Mouse (Mus musculus): Measurements from ENCODE around the gene Vps26a. TPM values are rescaled to one million over a fixed set of nuclear protein-coding genes. Genes with fewer than 3 reads are reported as not detected.
"Not testable (repeated sequence)": the region's sequence is repeated elsewhere in the genome, so short reads cannot be mapped to it uniquely, and the experiment has no call there.

Gene Vps26a
- polyA plus RNA-seq, 1 experiment from 2014 or later: 81.8 TPM

DNA sequence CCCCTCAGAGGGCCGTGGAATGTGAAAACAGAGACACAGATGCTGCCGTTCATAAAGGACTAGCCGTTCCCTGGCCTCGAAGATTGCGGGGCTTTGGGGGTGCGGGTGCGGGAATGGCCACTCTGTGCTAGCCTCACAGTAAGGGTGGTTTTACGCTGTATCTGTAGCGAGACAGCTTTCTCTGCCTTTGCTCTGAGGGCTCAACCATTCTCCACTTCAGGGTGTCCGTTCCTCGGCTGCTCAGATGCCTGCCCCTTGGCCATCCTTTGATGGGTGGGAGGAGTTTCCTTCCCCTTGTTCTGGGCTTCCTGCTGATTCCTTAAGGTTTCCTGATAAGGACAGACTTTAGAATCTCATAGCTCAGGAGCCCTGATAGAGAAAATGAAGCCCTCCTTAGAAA lies 21.9 kb upstream of the Vps26a start:
- WGBS: 7% methylated on average over 11 of the region's 11 CpGs
- Histone ChIP-seq H3K27ac (no peak overlapping the region), H3K27me3 (replicated peaks) (no peaks in the 10 kb centered on the region; the same call in 1 of the 2 replicates), H3K4me3 (no peak overlapping the region; the same call in 1 of the 2 replicates), H3K36me3 (no peaks in the 10 kb centered on the region), H3K9me3 (no peaks in the 10 kb centered on the region), H3K4me1 (no peaks in the 10 kb centered on the region), H3K9ac (no peak overlapping the region), H3K4me2 (replicated peaks) (peak overlapping the region; percentile 54)
- no peak for ATAC-seq (ENCODE audit: low FRiP score, low read depth)

DNA sequence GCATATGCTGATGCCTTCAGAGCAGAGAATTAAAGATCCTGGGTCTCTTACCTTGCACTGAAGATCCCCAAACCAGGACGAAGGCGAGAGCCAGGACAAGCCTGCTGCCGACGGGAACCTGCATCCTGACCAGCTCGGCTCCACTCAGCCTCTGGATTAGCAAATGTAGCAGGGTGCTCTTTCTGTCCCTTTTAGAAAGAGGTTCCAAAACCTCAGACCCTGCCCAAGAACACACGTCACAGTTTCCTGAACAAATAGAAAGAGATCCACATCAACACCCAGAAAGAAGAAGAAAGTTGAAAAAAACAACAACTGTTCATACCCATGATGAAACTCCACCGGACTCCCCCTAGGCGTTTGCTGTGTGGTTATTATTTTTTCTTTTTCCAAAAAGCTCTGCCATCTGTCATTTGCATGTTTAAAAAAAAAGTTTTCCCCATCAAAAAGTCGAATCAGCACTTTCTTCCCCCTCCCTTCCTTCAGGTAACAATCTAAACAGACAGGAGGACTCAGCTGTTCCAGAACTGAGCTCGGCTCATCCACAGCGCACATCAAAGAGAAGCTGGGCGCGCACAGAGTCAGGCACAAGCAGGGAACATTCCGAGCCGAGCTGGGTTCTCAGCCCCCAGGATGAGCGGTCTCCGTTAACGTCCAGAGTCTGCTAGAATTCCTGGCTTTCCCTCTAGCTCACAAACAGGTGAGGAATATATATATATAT lies 21.1 kb upstream of the Vps26a start:
- peak overlapping the region; percentile 54 for H3K4me2 ChIP-seq (replicated peaks)
- H3K4me3 ChIP-seq: no peak overlapping the region
- no peak overlapping the region for H3K27ac ChIP-seq
- WGBS: 16% methylated on average over 18 of the region's 18 CpGs
- H3K9me3 ChIP-seq: no peaks in the 10 kb centered on the region
- H3K36me3 ChIP-seq: no peaks in the 10 kb centered on the region
- no peak overlapping the region for H3K9ac ChIP-seq
- no peaks in the 10 kb centered on the region; the same call in 1 of the 2 replicates for H3K27me3 ChIP-seq (replicated peaks)
- H3K4me1 ChIP-seq: no peaks in the 10 kb centered on the region
- no peak for ATAC-seq (ENCODE audit: low FRiP score, low read depth)

DNA sequence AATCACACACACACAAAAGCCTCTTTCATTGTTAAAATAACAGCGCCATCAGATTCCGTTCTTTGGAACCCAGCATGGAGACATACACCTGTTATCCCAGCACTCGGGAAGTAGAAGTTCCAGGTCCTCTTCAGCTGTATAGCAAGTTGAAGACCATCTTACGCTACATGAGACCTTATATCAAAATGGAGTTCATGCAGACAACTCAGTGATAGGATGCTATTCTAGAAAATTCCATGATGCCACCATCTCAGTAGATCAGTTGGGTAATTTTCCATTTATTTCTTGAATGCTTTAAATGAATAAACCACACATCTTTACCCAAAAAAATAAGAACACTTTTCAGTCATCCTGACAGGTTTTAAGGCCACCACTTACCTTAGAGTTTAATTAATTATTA lies 20.5 kb upstream of the Vps26a start:
- Histone ChIP-seq H3K27ac (no peak overlapping the region), H3K9me3 (no peaks in the 10 kb centered on the region), H3K27me3 (replicated peaks) (no peaks in the 10 kb centered on the region; the same call in 1 of the 2 replicates), H3K4me3 (no peak overlapping the region), H3K36me3 (no peaks in the 10 kb centered on the region), H3K4me2 (replicated peaks) (no peak overlapping the region), H3K4me1 (no peaks in the 10 kb centered on the region), H3K9ac (no peak overlapping the region)
- no peak for ATAC-seq (ENCODE audit: low FRiP score, low read depth)
- WGBS: 91% methylated on average over 4 of the region's 4 CpGs

- no peaks in the 10 kb centered on the region for H3K36me3 ChIP-seq
- no peak overlapping the region for H3K27ac ChIP-seq
- H3K4me2 ChIP-seq (replicated peaks): no peak overlapping the region
- 88% methylated on average over 17 of the region's 17 CpGs for WGBS
- ATAC-seq (ENCODE audit: low FRiP score, low read depth): no peak
- no peaks in the 10 kb centered on the region for H3K9me3 ChIP-seq
- H3K4me1 ChIP-seq: no peaks in the 10 kb centered on the region
- no peak overlapping the region for H3K9ac ChIP-seq
- no peak overlapping the region for H3K4me3 ChIP-seq
- H3K27me3 ChIP-seq (replicated peaks): no peaks in the 10 kb centered on the region; the same call in 1 of the 2 replicates
These were observed 19.5 kb upstream of the Vps26a start for GRCm38 (mm10) chr10:62506019-62506556.

DNA sequence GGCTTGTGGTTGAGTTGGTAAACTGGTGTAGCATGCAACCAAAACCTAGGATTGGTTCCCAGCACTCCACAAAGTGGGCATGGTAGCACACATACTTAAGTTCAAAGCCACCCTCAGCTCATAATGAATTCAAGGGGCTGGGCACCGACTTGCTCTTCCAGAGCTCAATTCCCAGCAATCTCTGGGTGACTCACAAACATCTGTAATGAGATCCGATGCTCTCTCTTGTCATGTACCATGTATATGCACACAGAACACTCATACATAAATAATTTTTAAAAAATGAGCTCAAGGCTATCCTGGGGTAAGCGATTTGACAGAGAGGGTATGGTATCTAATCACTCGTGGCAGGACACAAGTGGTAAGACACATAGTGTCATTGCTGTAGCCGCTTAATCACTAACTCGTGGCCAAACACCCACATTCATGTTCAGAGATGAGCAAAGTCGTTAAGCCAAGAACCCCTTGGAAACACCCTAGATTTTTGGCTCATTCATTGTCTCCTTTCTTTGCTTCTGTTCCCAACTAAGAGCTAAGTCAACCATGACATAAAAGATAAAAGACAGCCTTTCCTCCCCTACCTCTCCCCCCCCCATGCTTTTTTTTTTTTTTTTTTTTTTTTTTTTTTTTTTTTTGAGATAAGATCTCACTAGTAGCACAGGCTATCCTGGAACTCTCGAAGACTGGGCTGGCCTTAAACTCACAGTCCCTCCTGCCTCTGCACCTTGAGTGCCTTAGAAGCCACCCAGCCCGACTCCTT lies 18.8 kb upstream of the Vps26a start:
- WGBS: 85% methylated on average over 9 of the region's 9 CpGs

DNA sequence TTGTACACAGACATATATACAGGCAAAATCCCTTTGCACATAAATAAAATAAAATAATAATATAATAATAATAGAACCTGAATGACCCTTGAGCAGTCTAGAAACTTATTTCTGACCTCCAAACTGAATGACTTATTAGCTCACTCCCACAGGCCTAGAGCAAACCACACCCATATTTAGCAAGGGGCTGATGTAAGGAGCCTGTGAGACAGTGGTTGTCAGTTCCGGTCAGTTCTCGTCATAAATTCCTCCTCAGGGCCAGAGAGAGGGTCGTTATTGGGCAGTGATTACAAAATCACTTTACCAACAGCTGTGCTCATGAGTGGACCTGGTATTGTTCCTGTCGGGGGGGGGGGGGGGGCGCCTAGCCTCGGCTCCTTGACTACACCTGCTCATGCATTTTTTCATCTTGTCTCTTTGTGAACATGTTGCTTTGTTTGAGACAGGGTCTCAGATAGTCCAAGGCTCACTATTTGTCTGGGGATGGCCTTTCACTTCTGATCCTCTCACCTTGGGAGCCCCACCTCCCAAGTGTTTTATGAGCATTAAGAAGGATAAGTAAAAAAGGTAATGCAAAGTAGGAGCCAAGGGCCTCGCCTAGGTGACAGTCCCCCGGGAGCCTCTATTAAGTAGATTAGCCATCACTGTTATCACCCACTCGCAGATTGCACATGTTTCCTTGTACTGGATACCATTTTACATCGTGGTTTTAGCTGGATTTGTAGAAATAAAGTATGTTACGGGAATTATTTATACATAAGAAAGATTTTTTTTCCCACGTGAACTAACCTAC lies 17.4 kb upstream of the Vps26a start:
- H3K27me3 ChIP-seq (replicated peaks): no peaks in the 10 kb centered on the region; the same call in 1 of the 2 replicates
- no peak overlapping the region for H3K4me3 ChIP-seq
- 67% methylated on average over 12 of the region's 12 CpGs for WGBS
- H3K4me1 ChIP-seq: no peaks in the 10 kb centered on the region
- no peaks in the 10 kb centered on the region for H3K9me3 ChIP-seq
- no peak for ATAC-seq (ENCODE audit: low FRiP score, low read depth)
- no peak overlapping the region for H3K4me2 ChIP-seq (replicated peaks)
- H3K27ac ChIP-seq: no peak overlapping the region
- no peak overlapping the region for H3K9ac ChIP-seq
- H3K36me3 ChIP-seq: no peaks in the 10 kb centered on the region

More for the DNA sequence above, 18.8 kb upstream of the Vps26a start:
- H3K27me3 ChIP-seq (replicated peaks): no peaks in the 10 kb centered on the region; the same call in 1 of the 2 replicates
- H3K9me3 ChIP-seq: no peaks in the 10 kb centered on the region
- H3K36me3 ChIP-seq: no peaks in the 10 kb centered on the region
- H3K4me1 ChIP-seq: no peaks in the 10 kb centered on the region
- H3K4me3 ChIP-seq: no peak overlapping the region
- H3K9ac ChIP-seq: no peak overlapping the region
- no peak for ATAC-seq (ENCODE audit: low FRiP score, low read depth)
- no peak overlapping the region for H3K4me2 ChIP-seq (replicated peaks)
- no peak overlapping the region for H3K27ac ChIP-seq

- H3K9ac ChIP-seq: no peak overlapping the region
- no peak for ATAC-seq (ENCODE audit: low FRiP score, low read depth)
- no peaks in the 10 kb centered on the region; the same call in 1 of the 2 replicates for H3K27me3 ChIP-seq (replicated peaks)
- WGBS: 83% methylated on average over 4 of the region's 4 CpGs
- H3K4me1 ChIP-seq: no peaks in the 10 kb centered on the region
- no peak overlapping the region for H3K4me2 ChIP-seq (replicated peaks)
- no peak overlapping the region for H3K27ac ChIP-seq
- no peaks in the 10 kb centered on the region for H3K36me3 ChIP-seq
- H3K4me3 ChIP-seq: no peak overlapping the region
- H3K9me3 ChIP-seq: no peaks in the 10 kb centered on the region
These were observed 16.7 kb upstream of the Vps26a start for GRCm38 (mm10) chr10:62503353-62503752.

DNA sequence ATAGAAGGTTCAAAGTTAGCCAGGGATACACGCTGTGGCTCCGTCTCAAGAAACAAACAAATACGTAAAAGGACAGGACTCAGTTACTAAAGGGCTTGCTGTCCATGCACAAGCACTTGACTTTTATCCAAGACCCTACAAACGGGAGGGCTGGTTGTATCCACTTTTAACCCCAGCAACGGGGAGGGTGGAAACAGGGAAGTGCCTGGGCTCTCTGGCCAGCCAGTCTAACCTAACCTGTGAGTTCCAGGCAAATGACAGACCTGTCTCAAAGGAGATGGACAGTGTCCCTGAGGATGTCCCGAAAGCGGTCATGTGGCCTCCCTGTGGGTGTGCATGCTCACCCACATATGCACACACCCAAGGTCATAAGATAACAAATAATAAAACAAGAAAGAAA lies 15.3 kb upstream of the Vps26a start:
- Histone ChIP-seq H3K27ac (no peak overlapping the region), H3K4me1 (no peaks in the 10 kb centered on the region), H3K27me3 (replicated peaks) (no peaks in the 10 kb centered on the region), H3K4me3 (no peak overlapping the region), H3K4me2 (replicated peaks) (no peak overlapping the region), H3K9ac (no peak overlapping the region), H3K9me3 (no peaks in the 10 kb centered on the region), H3K36me3 (no peaks in the 10 kb centered on the region)
- ATAC-seq (ENCODE audit: low FRiP score, low read depth): no peak
- WGBS: 81% methylated on average over 7 of the region's 7 CpGs

DNA sequence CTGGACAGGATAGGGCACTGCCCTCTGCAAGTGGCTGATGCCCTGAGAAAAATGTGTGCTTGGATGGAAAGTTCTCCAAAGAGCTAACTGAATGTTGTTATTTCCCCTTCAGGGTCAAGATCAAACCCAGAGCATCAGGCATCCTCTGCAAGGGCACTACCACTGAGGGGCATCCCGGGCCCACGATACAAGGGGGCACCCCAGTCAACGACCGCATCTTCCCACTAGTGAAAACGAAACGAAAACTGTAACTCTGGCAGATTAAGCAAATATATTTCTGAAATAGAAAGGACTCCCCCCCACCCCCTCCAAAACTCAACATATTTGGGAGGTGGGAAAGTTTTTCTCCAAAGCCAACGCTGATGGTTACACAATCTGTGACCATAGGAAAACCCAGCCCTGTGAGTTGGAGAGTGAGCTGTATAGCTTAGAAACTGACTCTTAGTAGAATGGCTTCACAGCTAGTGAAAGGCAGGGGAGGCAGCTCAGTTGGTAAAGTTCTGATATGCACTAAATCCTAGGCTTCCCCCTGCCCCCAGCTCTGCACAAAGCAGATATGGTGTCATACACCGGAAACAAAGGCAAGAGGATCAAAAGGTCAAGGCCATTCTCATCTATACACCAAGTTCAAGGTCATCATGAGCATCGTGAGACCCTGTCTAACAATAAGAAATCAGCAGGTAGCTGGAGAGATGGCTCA lies 14.5 kb upstream of the Vps26a start:
- H3K9me3 ChIP-seq: no peaks in the 10 kb centered on the region
- no peak overlapping the region for H3K9ac ChIP-seq
- H3K36me3 ChIP-seq: no peaks in the 10 kb centered on the region
- no peak for ATAC-seq (ENCODE audit: low FRiP score, low read depth)
- no peaks in the 10 kb centered on the region for H3K4me1 ChIP-seq
- WGBS: 89% methylated on average over 9 of the region's 9 CpGs
- no peak overlapping the region for H3K4me3 ChIP-seq
- H3K27me3 ChIP-seq (replicated peaks): no peaks in the 10 kb centered on the region
- no peak overlapping the region for H3K4me2 ChIP-seq (replicated peaks)
- H3K27ac ChIP-seq: no peak overlapping the region

DNA sequence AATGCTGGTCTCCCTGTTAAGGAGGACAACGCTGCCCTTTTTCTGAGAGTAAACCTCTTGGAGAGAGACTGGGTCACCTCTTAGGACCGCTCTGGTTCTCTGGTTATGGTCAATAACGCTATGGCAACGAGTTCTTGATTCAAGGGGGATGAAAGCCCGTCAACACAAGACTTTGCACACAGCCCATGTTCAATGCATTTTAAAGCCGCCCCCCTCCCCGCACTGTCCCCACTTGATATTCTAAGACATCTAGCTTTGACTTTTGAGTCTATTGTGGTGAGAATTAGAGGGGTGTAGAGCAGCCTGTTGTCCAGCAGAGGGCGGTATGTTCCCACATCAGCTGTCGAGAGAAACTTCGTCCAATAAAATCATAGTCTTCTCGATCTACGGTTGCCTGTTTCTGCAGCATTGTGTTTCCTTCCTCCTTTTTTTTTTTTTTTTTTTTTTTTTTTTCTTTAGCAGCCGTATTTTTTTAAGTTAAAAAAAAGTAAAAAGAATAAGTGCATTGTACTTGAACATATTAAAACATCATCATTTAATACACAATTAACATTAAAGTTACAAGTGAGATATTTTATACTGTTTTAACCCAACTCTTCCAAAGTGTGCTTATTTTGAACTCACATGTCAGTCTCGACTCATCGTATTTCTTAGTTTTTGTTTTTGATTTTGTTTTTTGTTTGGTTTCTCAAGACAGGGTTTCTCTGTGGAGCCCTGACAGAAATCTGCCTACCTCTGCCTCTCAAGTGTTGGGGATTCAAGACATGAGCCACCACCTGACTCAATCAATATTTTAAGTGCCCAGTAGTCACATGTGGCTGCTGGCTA lies 13.7 kb upstream of the Vps26a start:
- H3K27me3 ChIP-seq (replicated peaks): no peaks in the 10 kb centered on the region
- H3K27ac ChIP-seq: no peak overlapping the region
- H3K4me3 ChIP-seq: no peak overlapping the region
- no peak overlapping the region for H3K9ac ChIP-seq
- 24% methylated on average over 15 of the region's 15 CpGs for WGBS
- H3K36me3 ChIP-seq: no peaks in the 10 kb centered on the region
- no peaks in the 10 kb centered on the region for H3K4me1 ChIP-seq
- no peaks in the 10 kb centered on the region for H3K9me3 ChIP-seq
- ATAC-seq (ENCODE audit: low FRiP score, low read depth): peak; percentile 53; the same call in 1 of the 2 replicates
- no peak overlapping the region; the same call in 1 of the 2 replicates for H3K4me2 ChIP-seq (replicated peaks)

- not testable (repeated sequence) for H3K9me3 ChIP-seq; H3K36me3 ChIP-seq; ATAC-seq (ENCODE audit: low FRiP score, low read depth); H3K4me1 ChIP-seq; H3K27ac ChIP-seq; H3K9ac ChIP-seq; H3K27me3 ChIP-seq (replicated peaks); H3K4me3 ChIP-seq; H3K4me2 ChIP-seq (replicated peaks)
- WGBS: 84% methylated on average over 3 of the region's 3 CpGs
These were observed 5.1 kb upstream of the Vps26a start for GRCm38 (mm10) chr10:62491681-62492080.
